Mouse (Mus musculus) erythroid progenitor cell, adult 5-6 weeks (primary cell): ENCODE measurements around the gene Bckdk. TPM values are rescaled to one million over a fixed set of nuclear protein-coding genes. Genes with fewer than 3 reads are reported as not detected.
A peak's percentile ranks its signal among the peaks of the same experiment; 100 is the strongest.

ENCODE experiments used
- ATAC-seq: replicated peaks from 2 replicates; pipeline ENCODE4 v1.8.0; 2016; ENCODE audit warnings: moderate number of reproducible peaks, mild to moderate bottlenecking, moderate TSS enrichment, inconsistent platforms; ENCODE audit not compliant: poor library complexity, low FRiP score, severe bottlenecking
- total RNA-seq, 2 experiments: library from RNA; stranded (forward) in 1 of 2; stranded (reverse) in 1 of 2; fragments of 150-400 nt in 1 of 2; fragments of 186-747, 209-891 nt in 1 of 2; gene quantifications; 2 replicates each; pipeline versions ENCODE4 v1.2.3 to v1.2.4; 2015 to 2017; ENCODE audit warnings: low replicate concordance in 2 of 2

Bckdk gene
- total RNA-seq (2015; ENCODE audit: low replicate concordance) (39.3 and 58.7 TPM in 2 replicates), total RNA-seq (2017; ENCODE audit: low replicate concordance) (9.7 and 17.3 TPM in 2 replicates)

GRCm38 (mm10) chr7:127903971-127904796, at the start of gene Bckdk:
TSS of gene Bckdk (plus strand) at chr7:127904082.
- peak; percentile 93 for ATAC-seq

- no peak for ATAC-seq
Measured at GRCm38 (mm10) chr7:127858258-127858657, 45.6 kb upstream of the Bckdk start.

GRCm38 (mm10) chr7:127866434-127866833, 37.4 kb upstream of the Bckdk start:
- no peak for ATAC-seq

- no peak for ATAC-seq
Measured at GRCm38 (mm10) chr7:127867641-127868040, 36.2 kb upstream of the Bckdk start.

GRCm38 (mm10) chr7:127869149-127869810, 34.6 kb upstream of the Bckdk start:
- ATAC-seq = no peak

- ATAC-seq = no peak
Measured at GRCm38 (mm10) chr7:127870136-127870821, 33.6 kb upstream of the Bckdk start.

GRCm38 (mm10) chr7:127874812-127875626, 28.9 kb upstream of the Bckdk start:
- ATAC-seq = peak; percentile 41

- ATAC-seq = peak; percentile 57
Measured at GRCm38 (mm10) chr7:127875627-127876001, 28.3 kb upstream of the Bckdk start.

- ATAC-seq = peak; percentile 64
Measured at GRCm38 (mm10) chr7:127876041-127876466, 27.8 kb upstream of the Bckdk start, which contains the start of gene Zfp646. TSS of gene Zfp646 (plus strand) at chr7:127876221.

- ATAC-seq = peak; percentile 87
Measured at GRCm38 (mm10) chr7:127876467-127877348, 27.2 kb upstream of the Bckdk start, which contains the start of gene Zfp668. TSS of gene Zfp668 (minus strand) at chr7:127876828.

- ATAC-seq = no peak
Measured at GRCm38 (mm10) chr7:127879301-127879700, 24.6 kb upstream of the Bckdk start.

GRCm38 (mm10) chr7:127880431-127880830, 23.5 kb upstream of the Bckdk start:
- ATAC-seq = no peak

GRCm38 (mm10) chr7:127885951-127886350, 17.9 kb upstream of the Bckdk start:
- ATAC-seq = no peak

GRCm38 (mm10) chr7:127886551-127886950, 17.3 kb upstream of the Bckdk start:
- ATAC-seq = no peak

GRCm38 (mm10) chr7:127887191-127887590, 16.7 kb upstream of the Bckdk start:
- no peak for ATAC-seq

- no peak for ATAC-seq
Measured at GRCm38 (mm10) chr7:127887781-127888180, 16.1 kb upstream of the Bckdk start.

GRCm38 (mm10) chr7:127888821-127889220, 15.1 kb upstream of the Bckdk start:
- no peak for ATAC-seq

GRCm38 (mm10) chr7:127890798-127891197, 13.1 kb upstream of the Bckdk start, which contains the start of gene Prss53:
TSS of gene Prss53 (minus strand) at chr7:127890970.
- ATAC-seq = no peak
